Mouse (Mus musculus) cerebellum, adult 2 months (tissue): ENCODE measurements at regions not wholly inside any gene's neighbourhood (a gene's known extent, or its start where the extent isn't known, plus 50 kb on each side); places are given as distances from the start of the nearest gene placed in this dataset.

ENCODE experiments used
- CTCF ChIP-seq: fragments of 200-500 bp; IDR thresholded peaks from 2 replicates; pipeline ENCODE4 v1.5.1; 2011; ENCODE audit warnings: low read depth, mild to moderate bottlenecking, control low read depth, low read length, moderate library complexity, borderline replicate concordance; ENCODE audit not compliant: insufficient read depth
- POLR2A ChIP-seq: fragments of 200-500 bp; IDR thresholded peaks from 2 replicates; pipeline ENCODE4 v1.6.1; 2011; ENCODE audit warnings: low read length, control low read depth, borderline replicate concordance; ENCODE audit not compliant: insufficient read depth

GRCm38 (mm10) chr8:109020102-109020501, 473.7 kb upstream of the Pmfbp1 start:
- TF ChIP-seq CTCF (no peak), POLR2A (no peak)
